Mouse (Mus musculus) megakaryocyte, embryonic 14.5 days (primary cell): ENCODE measurements at regions not wholly inside any gene's neighbourhood (a gene's known extent, or its start where the extent isn't known, plus 50 kb on each side); places are given as distances from the start of the nearest gene placed in this dataset.

Experiments used
- FLI1 ChIP-seq: IDR thresholded peaks from 2 replicates; pipeline ENCODE4 v1.6.1; 2012; ENCODE audit warnings: low read length, inconsistent platforms, mixed read lengths
- GATA1 ChIP-seq: IDR thresholded peaks from 3 replicates; pipeline ENCODE4 v1.6.1; 2012; ENCODE audit warnings: mixed read lengths, low read length, inconsistent platforms, borderline replicate concordance

- no peak for TF ChIP-seq GATA1
- no peak for TF ChIP-seq FLI1
Observed at GRCm38 (mm10) chr3:50901321-50901720, 322.9 kb upstream of the Noct start.
